Mouse (Mus musculus): ENCODE measurements at regions not wholly inside any gene's neighbourhood (a gene's known extent, or its start where the extent isn't known, plus 50 kb on each side); places are given as distances from the start of the nearest gene placed in this dataset.

- H3K4me1 ChIP-seq (ENCODE audit: control insufficient read depth, insufficient read depth, low read length), result peaks cover 3% of the 10 kb centered on the region
- TF ChIP-seq CTCF (IDR thresholded peaks at IDR 0.05; ENCODE audit: insufficient read depth, low read depth, low read length) (no peak), POLR2A (IDR thresholded peaks at IDR 0.05; ENCODE audit: insufficient read depth, low read depth, low read length) (no peak)
- 90% methylated on average over 10 of the region's 10 CpGs for WGBS
- no peak overlapping the region for H3K27ac ChIP-seq (ENCODE audit: insufficient read depth, low read depth, low read length)
- H3K4me3 ChIP-seq (ENCODE audit: insufficient read depth, low read depth, low read length), result no peak overlapping the region
Measured at GRCm38 (mm10) chr1:35763456-35763855, 304.7 kb upstream of the Hs6st1 start.

GRCm38 (mm10) chr1:35764068-35764467 is 304.1 kb upstream of the Hs6st1 start:
- H3K4me1 ChIP-seq (ENCODE audit: control insufficient read depth, insufficient read depth, low read length), result peaks cover 3% of the 10 kb centered on the region
- no peak overlapping the region for H3K27ac ChIP-seq (ENCODE audit: insufficient read depth, low read depth, low read length)
- 90% methylated on average over 1 of the region's 1 CpGs for WGBS
- H3K4me3 ChIP-seq (ENCODE audit: insufficient read depth, low read depth, low read length), result no peak overlapping the region
- TF ChIP-seq CTCF (IDR thresholded peaks at IDR 0.05; ENCODE audit: insufficient read depth, low read depth, low read length) (no peak), POLR2A (IDR thresholded peaks at IDR 0.05; ENCODE audit: insufficient read depth, low read depth, low read length) (no peak)

- 94% methylated on average over 4 of the region's 4 CpGs for WGBS
- no peak overlapping the region for H3K27ac ChIP-seq (ENCODE audit: insufficient read depth, low read depth, low read length)
- no peak for TF ChIP-seq POLR2A (IDR thresholded peaks at IDR 0.05; ENCODE audit: insufficient read depth, low read depth, low read length)
- TF ChIP-seq CTCF (IDR thresholded peaks at IDR 0.05; ENCODE audit: insufficient read depth, low read depth, low read length), result no peak
- H3K4me1 ChIP-seq (ENCODE audit: control insufficient read depth, insufficient read depth, low read length), result no peaks in the 10 kb centered on the region
- no peak overlapping the region for H3K4me3 ChIP-seq (ENCODE audit: insufficient read depth, low read depth, low read length)
Measured at GRCm38 (mm10) chr1:35765692-35766091, 302.5 kb upstream of the Hs6st1 start.

GRCm38 (mm10) chr1:35766271-35766670 is 301.9 kb upstream of the Hs6st1 start:
- no peak overlapping the region for H3K4me3 ChIP-seq (ENCODE audit: insufficient read depth, low read depth, low read length)
- TF ChIP-seq POLR2A (IDR thresholded peaks at IDR 0.05; ENCODE audit: insufficient read depth, low read depth, low read length), result no peak
- TF ChIP-seq CTCF (IDR thresholded peaks at IDR 0.05; ENCODE audit: insufficient read depth, low read depth, low read length), result no peak
- no peak overlapping the region for H3K27ac ChIP-seq (ENCODE audit: insufficient read depth, low read depth, low read length)
- 95% methylated on average over 5 of the region's 5 CpGs for WGBS
- H3K4me1 ChIP-seq (ENCODE audit: control insufficient read depth, insufficient read depth, low read length), result no peaks in the 10 kb centered on the region

- TF ChIP-seq POLR2A (IDR thresholded peaks at IDR 0.05; ENCODE audit: insufficient read depth, low read depth, low read length) (no peak), CTCF (IDR thresholded peaks at IDR 0.05; ENCODE audit: insufficient read depth, low read depth, low read length) (no peak)
- WGBS, result 94% methylated on average over 6 of the region's 6 CpGs
Measured at GRCm38 (mm10) chr1:35772567-35772966, 295.6 kb upstream of the Hs6st1 start.

GRCm38 (mm10) chr1:35774566-35774965 is 293.6 kb upstream of the Hs6st1 start:
- no peak for TF ChIP-seq CTCF (IDR thresholded peaks at IDR 0.05; ENCODE audit: insufficient read depth, low read depth, low read length)
- no peak for TF ChIP-seq POLR2A (IDR thresholded peaks at IDR 0.05; ENCODE audit: insufficient read depth, low read depth, low read length)
- Histone ChIP-seq H3K4me1 (ENCODE audit: control insufficient read depth, insufficient read depth, low read length) (no peaks in the 10 kb centered on the region), H3K4me3 (ENCODE audit: insufficient read depth, low read depth, low read length) (no peak overlapping the region), H3K27ac (ENCODE audit: insufficient read depth, low read depth, low read length) (no peak overlapping the region)
- 96% methylated on average over 2 of the region's 2 CpGs for WGBS

More at GRCm38 (mm10) chr1:35772567-35772966, 295.6 kb upstream of the Hs6st1 start:
- H3K4me1 ChIP-seq (ENCODE audit: control insufficient read depth, insufficient read depth, low read length), result no peaks in the 10 kb centered on the region
- no peak overlapping the region for H3K4me3 ChIP-seq (ENCODE audit: insufficient read depth, low read depth, low read length)
- H3K27ac ChIP-seq (ENCODE audit: insufficient read depth, low read depth, low read length), result no peak overlapping the region

- 88% methylated on average over 2 of the region's 2 CpGs for WGBS
- no peak for TF ChIP-seq POLR2A (IDR thresholded peaks at IDR 0.05; ENCODE audit: insufficient read depth, low read depth, low read length)
- TF ChIP-seq CTCF (IDR thresholded peaks at IDR 0.05; ENCODE audit: insufficient read depth, low read depth, low read length), result no peak
- Histone ChIP-seq H3K4me1 (ENCODE audit: control insufficient read depth, insufficient read depth, low read length) (no peaks in the 10 kb centered on the region), H3K4me3 (ENCODE audit: insufficient read depth, low read depth, low read length) (no peak overlapping the region), H3K27ac (ENCODE audit: insufficient read depth, low read depth, low read length) (no peak overlapping the region)
Measured at GRCm38 (mm10) chr1:35782668-35783067, 285.5 kb upstream of the Hs6st1 start.

- 86% methylated on average over 6 of the region's 6 CpGs for WGBS
- H3K27ac ChIP-seq (ENCODE audit: insufficient read depth, low read depth, low read length), result no peak overlapping the region
Measured at GRCm38 (mm10) chr1:35783427-35783826, 284.8 kb upstream of the Hs6st1 start.

GRCm38 (mm10) chr1:35786241-35786640 is 282.0 kb upstream of the Hs6st1 start:
- Histone ChIP-seq H3K4me1 (ENCODE audit: control insufficient read depth, insufficient read depth, low read length) (no peaks in the 10 kb centered on the region), H3K27ac (ENCODE audit: insufficient read depth, low read depth, low read length) (no peak overlapping the region), H3K4me3 (ENCODE audit: insufficient read depth, low read depth, low read length) (no peak overlapping the region)
- WGBS, result 89% methylated on average over 4 of the region's 4 CpGs
- TF ChIP-seq POLR2A (IDR thresholded peaks at IDR 0.05; ENCODE audit: insufficient read depth, low read depth, low read length), result no peak

More at GRCm38 (mm10) chr1:35783427-35783826, 284.8 kb upstream of the Hs6st1 start:
- Histone ChIP-seq H3K4me1 (ENCODE audit: control insufficient read depth, insufficient read depth, low read length) (no peaks in the 10 kb centered on the region), H3K4me3 (ENCODE audit: insufficient read depth, low read depth, low read length) (no peak overlapping the region)
- no peak for TF ChIP-seq POLR2A (IDR thresholded peaks at IDR 0.05; ENCODE audit: insufficient read depth, low read depth, low read length)
- no peak for TF ChIP-seq CTCF (IDR thresholded peaks at IDR 0.05; ENCODE audit: insufficient read depth, low read depth, low read length)

- WGBS, result 48% methylated on average over 8 of the region's 8 CpGs
- Histone ChIP-seq H3K4me1 (ENCODE audit: control insufficient read depth, insufficient read depth, low read length) (no peaks in the 10 kb centered on the region), H3K27ac (ENCODE audit: insufficient read depth, low read depth, low read length) (no peak overlapping the region), H3K4me3 (ENCODE audit: insufficient read depth, low read depth, low read length) (no peak overlapping the region)
- no peak for TF ChIP-seq POLR2A (IDR thresholded peaks at IDR 0.05; ENCODE audit: insufficient read depth, low read depth, low read length)
- no peak for TF ChIP-seq CTCF (IDR thresholded peaks at IDR 0.05; ENCODE audit: insufficient read depth, low read depth, low read length)
Measured at GRCm38 (mm10) chr1:35786668-35787213, 281.5 kb upstream of the Hs6st1 start.

Data from olfactory bulb, adult 2 months (tissue).